Mouse (Mus musculus) liver, embryonic 14.5 days (tissue): ENCODE results near the gene Tigd3. TPM values are rescaled to one million over a fixed set of nuclear protein-coding genes. Genes with fewer than 3 reads are reported as not detected.
A peak's percentile ranks its signal among the peaks of the same experiment; 100 is the strongest.

Experiments used
- ATAC-seq: fragments of 200-750 bp; cut with Nextera tagmentation; 2 replicates; pipeline ENCODE4 v1.8.0; 2017; ENCODE audit warnings: moderate number of reproducible peaks, mild to moderate bottlenecking, moderate library complexity; ENCODE audit not compliant: insufficient read depth
- DNase-seq, 3 experiments: peaks; one replicate each; pipeline ENCODE4 v3.0.0-alpha.2; 2012 to 2013; ENCODE audit warnings: low read depth in 3 of 3, low spot score in 3 of 3
- H3K27ac ChIP-seq: fragments of 300-500 bp; sonication (generic); 2 replicates; pipeline ENCODE4 v1.5.1; 2014; ENCODE audit warnings: moderate library complexity, mild to moderate bottlenecking, control low read depth, inconsistent platforms
- H3K27me3 ChIP-seq: fragments of 300-500 bp; sonication (generic); 2 replicates; pipeline ENCODE4 v1.6.1; 2014; ENCODE audit warnings: mild to moderate bottlenecking, low read length, moderate library complexity; ENCODE audit not compliant: control insufficient read depth, insufficient read depth
- H3K36me3 ChIP-seq: fragments of 300-500 bp; sonication (generic); replicated peaks from 2 replicates; pipeline ENCODE4 v1.6.1; 2014; ENCODE audit warnings: low read depth; ENCODE audit not compliant: control insufficient read depth, insufficient read depth
- H3K4me1 ChIP-seq, 2 experiments: fragments of 200-500 bp in 1 of 2; fragments of 300-500 bp in 1 of 2; sonication (generic) in 1 of 2; replicated peaks; 2 replicates each; pipeline ENCODE4 v1.6.1; 2012 to 2014; ENCODE audit warnings: antibody characterized with exemption in 1 of 2, inconsistent platforms in 1 of 2, low read length in 1 of 2; ENCODE audit not compliant: control insufficient read depth in 2 of 2, insufficient read depth in 2 of 2
- H3K4me2 ChIP-seq: fragments of 300-500 bp; sonication (generic); 2 replicates; pipeline ENCODE4 v1.6.1; 2014; ENCODE audit warnings: low read depth, mild to moderate bottlenecking, control low read depth, moderate library complexity
- H3K4me3 ChIP-seq, 2 experiments: fragments of 200-500 bp in 1 of 2; fragments of 300-500 bp in 1 of 2; sonication (generic) in 1 of 2; 2 replicates each; pipeline ENCODE4 v1.5.1; 2012 to 2014; ENCODE audit warnings: low read depth in 2 of 2, low read length in 2 of 2, mild to moderate bottlenecking in 2 of 2, control low read depth in 1 of 2, inconsistent platforms in 1 of 2, moderate library complexity in 1 of 2; ENCODE audit not compliant: insufficient read depth in 1 of 2
- H3K9ac ChIP-seq: fragments of 300-500 bp; sonication (generic); replicated peaks from 2 replicates; pipeline ENCODE4 v1.6.1; 2014; ENCODE audit warnings: mild to moderate bottlenecking, control low read depth, moderate library complexity
- H3K9me3 ChIP-seq: fragments of 300-500 bp; sonication (generic); 2 replicates; pipeline ENCODE4 v1.6.1; 2016; ENCODE audit warnings: low read length, mixed read lengths; ENCODE audit not compliant: control insufficient read depth
- CTCF ChIP-seq: IDR thresholded peaks from 2 replicates; pipeline ENCODE4 v1.5.1; 2016; ENCODE audit warnings: antibody characterized with exemption, low read depth, control low read depth
- EP300 ChIP-seq: IDR thresholded peaks from 2 replicates; pipeline ENCODE4 v1.6.1; 2016; ENCODE audit warnings: antibody characterized with exemption, low read depth
- WGBS: fragments of 180-500 bp; shearing (Covaris S2); extraction: QIAGEN DNeasy Blood & Tissue Kit; methylation state at CpG from one replicate; pipeline ENCODE4 v1.1.7; 2014; ENCODE audit not compliant: insufficient replicate concordance; 5-methylcytosine and 5-hydroxymethylcytosine counted together
- polyA plus RNA-seq, 2 experiments: library from polyadenylated mRNA; depleted of rRNA in 1 of 2; stranded (reverse) in 1 of 2; unstranded in 1 of 2; fragments of >200 nt; fragmentation: Nextera tagmentation in 1 of 2; extraction: Ambion mirVana in 1 of 2; gene quantifications; 2 replicates each; pipeline versions ENCODE4 v1.2.1 to v1.2.3; 2012 to 2014

The Tigd3 gene
- polyA plus RNA-seq, 2 experiments, result 1.1 to 2.4 TPM

DNA sequence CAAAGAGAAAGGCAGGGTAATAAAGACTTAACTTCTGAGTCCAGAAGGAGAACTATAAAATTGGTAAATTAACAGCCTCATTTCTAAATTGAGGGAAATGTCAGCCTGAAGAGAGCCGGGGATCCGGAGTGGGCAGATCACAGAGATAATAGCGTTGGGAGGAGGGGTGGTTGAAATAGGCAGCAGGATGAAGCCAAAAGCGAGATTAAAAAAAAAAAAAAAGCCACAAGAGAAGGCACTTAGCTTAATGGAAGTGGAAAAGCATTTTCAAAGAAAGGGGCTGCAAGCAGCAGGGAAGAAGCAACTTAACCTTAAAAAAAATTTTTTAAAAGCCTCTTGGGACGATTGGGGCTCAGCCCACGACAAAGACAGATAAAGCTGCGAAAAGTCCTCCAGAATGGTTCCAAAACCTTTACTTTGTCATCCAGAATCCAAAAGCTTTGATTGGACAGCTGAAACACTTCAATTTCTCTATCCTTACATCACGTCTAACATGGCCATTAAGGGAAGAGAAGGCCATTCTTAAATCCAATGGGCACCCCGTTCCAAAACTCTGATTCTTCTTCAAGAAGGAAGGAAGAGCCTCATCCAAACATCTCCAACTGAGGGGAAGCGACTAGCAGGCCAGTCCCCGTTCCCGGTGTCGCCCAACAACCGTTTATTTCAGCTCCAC lies 17.6 kb upstream of the Tigd3 start:
- Histone ChIP-seq H3K27ac (peak overlapping the region; percentile 33), H3K4me1 (peaks cover 20 to 29% of the 10 kb centered on the region in 2 experiments), H3K9ac (peak overlapping the region; percentile 99), H3K36me3 (peaks cover 19% of the 10 kb centered on the region), H3K4me2 (peak overlapping the region; percentile 94), H3K9me3 (no peaks in the 10 kb centered on the region), H3K4me3 (peak overlapping the region; percentile 97 to 99), H3K27me3 (no peaks in the 10 kb centered on the region)
- TF ChIP-seq EP300 (no peak), CTCF (no peak)
- WGBS, result under 1% methylated on average over 14 of the region's 14 CpGs
- DNase-seq (no peak), ATAC-seq (no peak)

DNA sequence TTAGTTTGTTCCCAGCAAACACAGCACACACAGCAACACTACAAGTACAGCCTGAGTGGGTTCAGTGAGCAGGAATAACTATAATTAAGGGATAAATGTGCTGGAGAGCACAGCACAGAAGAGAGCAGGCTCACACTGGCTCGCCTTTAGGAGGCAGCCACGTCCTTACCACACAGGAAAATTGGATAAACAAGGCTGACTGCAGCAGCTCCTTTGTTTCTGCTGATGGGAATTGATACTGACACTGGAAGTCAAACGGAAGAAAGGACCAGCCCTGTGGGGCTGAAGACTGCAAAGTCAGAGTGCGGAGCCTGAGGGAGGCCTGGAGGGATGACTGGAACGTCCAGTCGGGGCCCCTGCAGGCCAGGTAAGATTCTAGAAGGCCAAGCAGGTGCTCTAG lies 16.3 kb upstream of the Tigd3 start:
- Histone ChIP-seq H3K9ac (no peak overlapping the region), H3K27me3 (no peaks in the 10 kb centered on the region), H3K4me1 (peaks cover 20 to 29% of the 10 kb centered on the region in 2 experiments), H3K9me3 (no peaks in the 10 kb centered on the region), H3K36me3 (peaks cover 29% of the 10 kb centered on the region), H3K4me3 (0 out of 4 replicates have a peak overlapping the region, but pooled peaks of 1 of the 2 experiments have one; percentile 2), H3K4me2 (peak overlapping the region; percentile 94), H3K27ac (no peak overlapping the region)
- ATAC-seq (no peak), DNase-seq (no peak)
- TF ChIP-seq CTCF (no peak; the same call in 1 of the 2 replicates), EP300 (no peak)
- WGBS, result 67% methylated on average over 6 of the region's 6 CpGs

DNA sequence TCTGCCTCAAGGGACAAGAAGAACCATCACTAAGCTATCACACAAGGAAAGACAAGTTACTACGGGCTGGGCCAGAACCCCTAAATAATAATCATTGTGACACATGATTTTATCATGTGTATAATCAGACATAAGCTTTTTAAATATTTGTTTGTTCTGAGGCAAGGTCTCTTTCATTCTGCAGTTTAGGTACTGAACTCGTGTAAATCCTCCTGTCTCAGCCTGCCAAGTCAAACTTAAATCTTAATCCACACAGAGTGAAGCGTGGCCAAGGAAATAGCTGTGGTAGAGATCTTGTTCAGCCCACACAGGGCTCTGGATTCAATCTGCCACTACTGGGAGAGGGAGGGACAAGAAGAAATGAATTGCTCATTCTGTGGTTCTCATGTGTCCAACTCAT lies 13.3 kb upstream of the Tigd3 start:
- ATAC-seq, result no peak
- Histone ChIP-seq H3K27me3 (no peaks in the 10 kb centered on the region), H3K4me1 (peaks cover 12 to 19% of the 10 kb centered on the region in 2 experiments), H3K27ac (no peak overlapping the region), H3K4me2 (no peak overlapping the region), H3K4me3 (no peak overlapping the region), H3K9ac (no peak overlapping the region), H3K9me3 (no peaks in the 10 kb centered on the region), H3K36me3 (peaks cover 51% of the 10 kb centered on the region)
- TF ChIP-seq EP300 (no peak), CTCF (no peak)
- 86% methylated on average over 3 of the region's 3 CpGs for WGBS
- no peak for DNase-seq

DNA sequence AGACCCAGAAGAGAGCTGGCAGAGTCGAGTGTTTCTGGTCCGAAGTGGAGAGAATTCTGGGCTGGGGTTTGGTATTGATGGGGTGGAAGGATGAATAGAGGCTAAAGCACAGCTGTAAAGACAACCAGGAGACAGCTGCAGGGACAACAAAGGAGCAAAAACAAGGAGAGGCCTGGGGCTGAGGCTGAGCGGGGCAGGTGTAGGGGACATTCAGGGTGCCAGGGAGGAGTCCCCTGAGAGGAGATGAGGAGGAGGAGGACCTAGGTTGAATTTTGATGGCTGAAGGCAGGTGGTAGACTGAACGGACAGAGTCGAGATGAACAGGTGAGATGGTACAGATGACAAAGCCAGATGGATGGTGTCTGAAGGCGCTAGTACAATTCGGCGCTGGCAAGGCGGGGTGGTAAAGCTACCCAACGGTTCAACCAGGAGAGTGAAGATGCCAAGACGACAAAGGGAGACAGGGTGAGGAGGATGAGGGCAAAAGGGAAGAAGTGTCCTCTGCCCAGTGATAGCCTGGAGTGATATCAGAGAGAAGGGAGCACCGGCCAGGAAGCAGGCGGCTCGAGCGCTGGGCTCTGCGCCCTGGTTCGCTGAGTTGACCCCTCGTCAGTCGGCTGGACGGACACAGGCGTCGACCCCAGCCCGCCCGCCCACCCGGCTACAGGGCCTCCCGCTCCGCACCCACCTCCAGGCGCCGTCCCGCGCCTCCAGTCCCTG lies 507 bp downstream of the Tigd3 start:
- H3K4me2 ChIP-seq, result peak overlapping the region; percentile 95
- TF ChIP-seq CTCF (no peak), EP300 (no peak)
- ATAC-seq, result peak; percentile 49; the same call in 1 of the 2 replicates
- H3K36me3 ChIP-seq, result peaks cover 15% of the 10 kb centered on the region
- peaks cover 4 to 13% of the 10 kb centered on the region in 2 experiments; a peak in 3 of 4 replicates for H3K4me1 ChIP-seq
- no peaks in the 10 kb centered on the region for H3K9me3 ChIP-seq
- peak overlapping the region; percentile 76 to 82 for H3K4me3 ChIP-seq
- DNase-seq, result no peak
- peak overlapping the region; percentile 87 for H3K9ac ChIP-seq
- H3K27me3 ChIP-seq, result no peaks in the 10 kb centered on the region
- H3K27ac ChIP-seq, result peak overlapping the region; percentile 64
- WGBS, result 12% methylated on average over 31 of the region's 31 CpGs

DNA sequence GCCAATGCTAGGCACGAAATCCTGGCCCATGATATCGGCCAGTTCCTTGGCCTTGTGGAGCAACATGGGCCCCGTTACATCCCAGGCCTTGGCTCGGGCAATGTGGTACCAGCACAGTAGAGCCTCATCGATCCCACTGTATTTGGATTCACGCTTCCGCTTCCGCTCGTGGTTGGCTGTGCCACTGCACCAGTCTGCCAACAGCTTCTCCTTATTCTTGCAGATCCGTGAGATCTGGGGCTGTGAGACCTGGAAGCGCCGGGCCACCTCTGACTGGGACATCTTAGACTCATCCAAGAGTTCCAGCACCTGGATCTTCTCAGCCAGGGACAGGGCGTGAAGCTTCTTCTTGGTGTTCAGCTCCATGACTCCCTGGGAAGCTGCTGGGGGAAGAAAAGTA lies 1.2 kb downstream of the Tigd3 start:
- H3K4me1 ChIP-seq, result peaks cover 4 to 13% of the 10 kb centered on the region in 2 experiments; a peak in 3 of 4 replicates
- no peak for ATAC-seq
- TF ChIP-seq CTCF, result no peak
- no peak for TF ChIP-seq EP300
- DNase-seq, result no peak
- no peaks in the 10 kb centered on the region for H3K9me3 ChIP-seq
- WGBS, result 95% methylated on average over 13 of the region's 13 CpGs
- H3K27ac ChIP-seq, result no peak overlapping the region
- H3K9ac ChIP-seq, result peak overlapping the region; percentile 87; the same call in 1 of the 2 replicates
- H3K4me2 ChIP-seq, result peak overlapping the region; percentile 95
- H3K36me3 ChIP-seq, result peaks cover 11% of the 10 kb centered on the region
- peak overlapping the region in 1 of 2 experiments; percentile 82; a peak in 2 of 4 replicates for H3K4me3 ChIP-seq
- H3K27me3 ChIP-seq, result no peaks in the 10 kb centered on the region
